Mouse (Mus musculus): Measurements from ENCODE around the gene Adora2a. TPM values are rescaled to one million over a fixed set of nuclear protein-coding genes. Genes with fewer than 3 reads are reported as not detected.
"Not testable (repeated sequence)": the region's sequence is repeated elsewhere in the genome, so short reads cannot be mapped to it uniquely, and the experiment has no call there.

Gene Adora2a
- polyA plus RNA-seq, 1 experiment from 2014 or later = 2.5 TPM

- H3K4me3 ChIP-seq = no peak overlapping the region
- H3K27me3 ChIP-seq (ENCODE audit: poor library complexity, severe bottlenecking) = no peaks in the 10 kb centered on the region
- no peaks in the 10 kb centered on the region for H3K9me3 ChIP-seq
- no peak for DNase-seq (ENCODE audit: extremely low spot score, low spot score)
- WGBS = 81% methylated on average over 7 of the region's 7 CpGs
- H3K27ac ChIP-seq = no peak overlapping the region
- H3K36me3 ChIP-seq (replicated peaks) = no peaks in the 10 kb centered on the region
- H3K4me1 ChIP-seq = 0 out of 2 replicates have a peak, but pooled peaks cover 3% of the 10 kb centered on the region
These were observed 17.5 kb downstream of the Adora2a start for GRCm38 (mm10) chr10:75334175-75334574.

- no peak for DNase-seq (ENCODE audit: extremely low spot score, low spot score)
- 93% methylated on average over 6 of the region's 6 CpGs for WGBS
- H3K27ac ChIP-seq = no peak overlapping the region
- H3K4me3 ChIP-seq = no peak overlapping the region
- 0 out of 2 replicates have a peak, but pooled peaks cover 3% of the 10 kb centered on the region for H3K4me1 ChIP-seq
- no peaks in the 10 kb centered on the region for H3K27me3 ChIP-seq (ENCODE audit: poor library complexity, severe bottlenecking)
- no peaks in the 10 kb centered on the region for H3K9me3 ChIP-seq
- no peaks in the 10 kb centered on the region for H3K36me3 ChIP-seq (replicated peaks)
These were observed 18.4 kb downstream of the Adora2a start for GRCm38 (mm10) chr10:75335075-75335474.

- WGBS = 90% methylated on average over 10 of the region's 10 CpGs
These were observed 20.6 kb downstream of the Adora2a start for GRCm38 (mm10) chr10:75337231-75337630.

GRCm38 (mm10) chr10:75338852-75339251 is 22.2 kb downstream of the Adora2a start:
- WGBS = 87% methylated on average over 5 of the region's 5 CpGs
- no peaks in the 10 kb centered on the region for H3K9me3 ChIP-seq
- H3K4me3 ChIP-seq = no peak overlapping the region
- no peaks in the 10 kb centered on the region for H3K36me3 ChIP-seq (replicated peaks)
- DNase-seq (ENCODE audit: extremely low spot score, low spot score) = no peak
- no peak overlapping the region for H3K27ac ChIP-seq
- H3K27me3 ChIP-seq (ENCODE audit: poor library complexity, severe bottlenecking) = no peaks in the 10 kb centered on the region
- H3K4me1 ChIP-seq = 0 out of 2 replicates have a peak, but pooled peaks cover 3% of the 10 kb centered on the region

More at GRCm38 (mm10) chr10:75337231-75337630, 20.6 kb downstream of the Adora2a start:
- H3K4me3 ChIP-seq = no peak overlapping the region
- no peaks in the 10 kb centered on the region for H3K9me3 ChIP-seq
- no peaks in the 10 kb centered on the region for H3K27me3 ChIP-seq (ENCODE audit: poor library complexity, severe bottlenecking)
- H3K4me1 ChIP-seq = 0 out of 2 replicates have a peak, but pooled peaks cover 3% of the 10 kb centered on the region
- no peaks in the 10 kb centered on the region for H3K36me3 ChIP-seq (replicated peaks)
- DNase-seq (ENCODE audit: extremely low spot score, low spot score) = no peak
- no peak overlapping the region for H3K27ac ChIP-seq

- Histone ChIP-seq H3K4me3 (no peak overlapping the region), H3K27ac (no peak overlapping the region), H3K36me3 (replicated peaks) (no peaks in the 10 kb centered on the region), H3K9me3 (no peaks in the 10 kb centered on the region), H3K4me1 (0 out of 2 replicates have a peak, but pooled peaks cover 4% of the 10 kb centered on the region), H3K27me3 (ENCODE audit: poor library complexity, severe bottlenecking) (no peaks in the 10 kb centered on the region)
- DNase-seq (ENCODE audit: extremely low spot score, low spot score) = no peak
- 88% methylated on average over 7 of the region's 7 CpGs for WGBS
These were observed 22.7 kb downstream of the Adora2a start for GRCm38 (mm10) chr10:75339377-75339776.

- Histone ChIP-seq H3K4me1 (0 out of 2 replicates have a peak, but pooled peaks cover 6% of the 10 kb centered on the region), H3K27ac (no peak overlapping the region), H3K36me3 (replicated peaks) (no peaks in the 10 kb centered on the region), H3K27me3 (ENCODE audit: poor library complexity, severe bottlenecking) (no peaks in the 10 kb centered on the region), H3K9me3 (0 out of 2 replicates have a peak, but pooled peaks cover 4% of the 10 kb centered on the region), H3K4me3 (no peak overlapping the region)
- no peak for DNase-seq (ENCODE audit: extremely low spot score, low spot score)
- WGBS = 36% methylated on average over 8 of the region's 8 CpGs
These were observed 25.3 kb downstream of the Adora2a start for GRCm38 (mm10) chr10:75341936-75342335.

GRCm38 (mm10) chr10:75344563-75344962 is 27.9 kb downstream of the Adora2a start:
- not testable (repeated sequence) for H3K4me1 ChIP-seq
- 79% methylated on average over 1 of the region's 1 CpGs for WGBS

GRCm38 (mm10) chr10:75345265-75345664 is 28.6 kb downstream of the Adora2a start:
- Histone ChIP-seq H3K27ac (no peak overlapping the region), H3K4me1 (0 out of 2 replicates have a peak, but pooled peaks cover 6% of the 10 kb centered on the region), H3K27me3 (ENCODE audit: poor library complexity, severe bottlenecking) (no peaks in the 10 kb centered on the region), H3K36me3 (replicated peaks) (no peaks in the 10 kb centered on the region), H3K9me3 (0 out of 2 replicates have a peak, but pooled peaks cover 4% of the 10 kb centered on the region), H3K4me3 (no peak overlapping the region)
- 88% methylated on average over 2 of the region's 2 CpGs for WGBS
- DNase-seq (ENCODE audit: extremely low spot score, low spot score) = no peak

More at GRCm38 (mm10) chr10:75344563-75344962, 27.9 kb downstream of the Adora2a start:
- H3K27ac ChIP-seq; DNase-seq (ENCODE audit: extremely low spot score, low spot score); H3K9me3 ChIP-seq; H3K4me3 ChIP-seq; H3K27me3 ChIP-seq (ENCODE audit: poor library complexity, severe bottlenecking); H3K36me3 ChIP-seq (replicated peaks): not testable (repeated sequence)

- H3K36me3 ChIP-seq (replicated peaks) = no peaks in the 10 kb centered on the region
- no peaks in the 10 kb centered on the region for H3K4me1 ChIP-seq
- H3K27me3 ChIP-seq (ENCODE audit: poor library complexity, severe bottlenecking) = no peaks in the 10 kb centered on the region
- H3K4me3 ChIP-seq = no peak overlapping the region
- WGBS = 88% methylated on average over 5 of the region's 5 CpGs
- H3K9me3 ChIP-seq = 0 out of 2 replicates have a peak, but pooled peaks cover 4% of the 10 kb centered on the region
- no peak overlapping the region for H3K27ac ChIP-seq
- DNase-seq (ENCODE audit: extremely low spot score, low spot score) = no peak
These were observed 33.9 kb downstream of the Adora2a start for GRCm38 (mm10) chr10:75350564-75350963.

- no peak overlapping the region for H3K4me3 ChIP-seq
- no peaks in the 10 kb centered on the region for H3K27me3 ChIP-seq (ENCODE audit: poor library complexity, severe bottlenecking)
- no peaks in the 10 kb centered on the region for H3K9me3 ChIP-seq
- no peaks in the 10 kb centered on the region for H3K4me1 ChIP-seq
- no peaks in the 10 kb centered on the region for H3K36me3 ChIP-seq (replicated peaks)
- 94% methylated on average over 12 of the region's 12 CpGs for WGBS
- no peak overlapping the region for H3K27ac ChIP-seq
- no peak for DNase-seq (ENCODE audit: extremely low spot score, low spot score)
These were observed 35.9 kb downstream of the Adora2a start for GRCm38 (mm10) chr10:75352541-75352940.

- H3K4me1 ChIP-seq; DNase-seq (ENCODE audit: extremely low spot score, low spot score); H3K4me3 ChIP-seq; H3K9me3 ChIP-seq; H3K27me3 ChIP-seq (ENCODE audit: poor library complexity, severe bottlenecking); H3K36me3 ChIP-seq (replicated peaks); H3K27ac ChIP-seq: not testable (repeated sequence)
- 67% methylated on average over 9 of the region's 9 CpGs for WGBS
These were observed 37.2 kb downstream of the Adora2a start for GRCm38 (mm10) chr10:75353838-75354241.

GRCm38 (mm10) chr10:75355341-75355740 is 38.7 kb downstream of the Adora2a start:
- no peak for DNase-seq (ENCODE audit: extremely low spot score, low spot score)
- WGBS = 92% methylated on average over 4 of the region's 4 CpGs

GRCm38 (mm10) chr10:75364214-75364690 is 47.6 kb downstream of the Adora2a start:
- DNase-seq (ENCODE audit: extremely low spot score, low spot score); H3K36me3 ChIP-seq (replicated peaks); H3K27me3 ChIP-seq (ENCODE audit: poor library complexity, severe bottlenecking); H3K4me3 ChIP-seq; H3K9me3 ChIP-seq: not testable (repeated sequence)
- peak overlapping the region; percentile 69 for H3K27ac ChIP-seq
- peaks cover 30% of the 10 kb centered on the region for H3K4me1 ChIP-seq
- 22% methylated on average over 1 of the region's 1 CpGs for WGBS

More at GRCm38 (mm10) chr10:75355341-75355740, 38.7 kb downstream of the Adora2a start:
- no peak overlapping the region for H3K4me3 ChIP-seq
- no peaks in the 10 kb centered on the region for H3K4me1 ChIP-seq
- no peaks in the 10 kb centered on the region for H3K9me3 ChIP-seq
- no peaks in the 10 kb centered on the region for H3K36me3 ChIP-seq (replicated peaks)
- no peaks in the 10 kb centered on the region for H3K27me3 ChIP-seq (ENCODE audit: poor library complexity, severe bottlenecking)
- no peak overlapping the region for H3K27ac ChIP-seq
